13 mouse cellular contexts compared by ENCODE assay signal in genomic region chr3:9154172-9154571, GRCm38 (mm10).
A peak's percentile ranks its signal among the peaks of the same experiment; 100 is the strongest.
DNase-seq lines count a peak whose midpoint lies in the region; ATAC-seq and TF ChIP-seq lines count a peak whose summit lies in the region.
"Had no signal": no experiment of that assay in that cellular context is flagged by ENCODE, and none has a peak within 500 bp of the region (broad histone marks: within the 10 kb centered on the region; RNA-seq: fewer than 3 reads in every experiment).

No protein-coding gene starts in this region.

- no peaks in the 10 kb centered on the region for H3K79me2 ChIP-seq in myocyte (ENCODE audit: control insufficient read depth, insufficient read depth)

- H3K36me3 ChIP-seq in thymus, adult 2 months (ENCODE audit: control insufficient read depth, insufficient read depth, low read length) = no peaks in the 10 kb centered on the region
- H3K36me3 ChIP-seq in myocyte (ENCODE audit: control insufficient read depth, insufficient read depth) = no peaks in the 10 kb centered on the region
- H3K36me3 ChIP-seq: embryonic facial prominence, embryonic 12.5 days; limb, embryonic 15.5 days had no signal

- 21% methylated on average over 7 of the region's 7 CpGs for WGBS in thymus, adult 2 months

- peak overlapping the region; percentile 63 for H3K27ac ChIP-seq in thymus, adult 2 months (ENCODE audit: control insufficient read depth, insufficient read depth, low read length)
- H3K27ac ChIP-seq: embryonic facial prominence, embryonic 12.5 days; forebrain, embryonic 13.5 days; limb, embryonic 15.5 days; macrophage had no signal

- H3K4me1 ChIP-seq in thymus, adult 2 months (replicated peaks; ENCODE audit: control insufficient read depth, insufficient read depth, low read length) = peaks cover 19% of the 10 kb centered on the region
- H3K4me1 ChIP-seq: embryonic facial prominence, embryonic 12.5 days; forebrain, embryonic 13.5 days had no signal

- peak overlapping the region; percentile 56 for H3K4me3 ChIP-seq in thymus, adult 2 months (ENCODE audit: control insufficient read depth, insufficient read depth, low read length)
- H3K4me3 ChIP-seq in myocyte = no peak overlapping the region
- H3K4me3 ChIP-seq: embryonic facial prominence, embryonic 12.5 days; forebrain, embryonic 13.5 days; limb, embryonic 15.5 days had no signal

- TF ChIP-seq CTCF in thymus, adult 2 months (IDR thresholded peaks at IDR 0.05; ENCODE audit: borderline replicate concordance, control insufficient read depth, extremely low read depth, insufficient read depth, low read length, poor library complexity) = no peak

- H3K27me3 ChIP-seq in thymus, adult 2 months (ENCODE audit: control insufficient read depth, insufficient read depth, low read length) = no peaks in the 10 kb centered on the region
- no peaks in the 10 kb centered on the region for H3K27me3 ChIP-seq in myocyte (ENCODE audit: control insufficient read depth, insufficient read depth, insufficient read length)
- H3K27me3 ChIP-seq: embryonic facial prominence, embryonic 12.5 days; forebrain, embryonic 13.5 days; limb, embryonic 15.5 days had no signal

- no peak overlapping the region for H3ac ChIP-seq in myocyte (ENCODE audit: control insufficient read depth, insufficient read length)

- DNase-seq in thymus, adult 2 months = peak; percentile 26
- no peak for DNase-seq in thymus, adult 18-20 months
- DNase-seq in urinary bladder, postnatal 36 days (ENCODE audit: low spot score in 2 of 2) = no peak
- DNase-seq in left cerebral cortex, postnatal 10 days (ENCODE audit: extremely low spot score in 1 of 2, low spot score in 2 of 2) = no peak
- no peak for DNase-seq in cerebellum, adult 9-11 months
- DNase-seq: adrenal gland, adult 8-10 months; gastrocnemius, postnatal 14 days had no signal

- TF ChIP-seq POLR2A in thymus, adult 2 months (IDR thresholded peaks at IDR 0.05; ENCODE audit: control insufficient read depth, extremely low read depth, insufficient read depth, low read length, poor library complexity) = no peak
- no peak for TF ChIP-seq POLR2A in myocyte (IDR thresholded peaks at IDR 0.05; ENCODE audit: insufficient read length, low read depth)

- intact Hi-C loops in left cerebral cortex, postnatal 10 days (cut with DNase I) = no loop called here

- peak; percentile 72 for ATAC-seq in granulocyte monocyte progenitor cell, adult 5-6 weeks (replicated peaks; ENCODE audit: poor library complexity, severe bottlenecking)
- ATAC-seq: forebrain, embryonic 13.5 days had no signal

- peak overlapping the region; percentile 63 for H3K4me2 ChIP-seq in myocyte (ENCODE audit: low read depth)
- H3K4me2 ChIP-seq: embryonic facial prominence, embryonic 12.5 days; forebrain, embryonic 13.5 days; limb, embryonic 15.5 days had no signal

TF ChIP-seq in myocyte, 11 proteins besides CTCF, POLR2A, EP300 and RAD21:
- no peak for TF ChIP-seq SRF (IDR thresholded peaks at IDR 0.05; ENCODE audit: control insufficient read depth, insufficient read length, low read depth)
- TF ChIP-seq TCF12 (IDR thresholded peaks at IDR 0.05; ENCODE audit: insufficient read depth, poor library complexity, severe bottlenecking) = no peak
- no peak for TF ChIP-seq MYOD1 (IDR thresholded peaks at IDR 0.05; ENCODE audit: control insufficient read depth in 1 of 3, insufficient read length in 2 of 3, low read depth in 2 of 3)
- no peak for TF ChIP-seq POLR2AphosphoS2 (IDR thresholded peaks at IDR 0.05; ENCODE audit: insufficient read length, low read depth)
- TF ChIP-seq MYOG (IDR thresholded peaks at IDR 0.05; ENCODE audit: control insufficient read depth in 1 of 3, insufficient read depth in 1 of 3, insufficient read length in 2 of 3, low read depth in 2 of 3) = no peak
- TF ChIP-seq REST (IDR thresholded peaks at IDR 0.05; ENCODE audit: insufficient read depth, insufficient read length) = no peak
- no peak for TF ChIP-seq USF1 (IDR thresholded peaks at IDR 0.05; ENCODE audit: low read depth)
- no peak for TF ChIP-seq E2F4 (IDR thresholded peaks at IDR 0.05; ENCODE audit: insufficient read depth)
- no peak for TF ChIP-seq MAX (IDR thresholded peaks at IDR 0.05; ENCODE audit: low read depth)
- no peak for TF ChIP-seq TCF3 (IDR thresholded peaks at IDR 0.05; ENCODE audit: insufficient read length, low read depth)
- TF ChIP-seq CEBPB (IDR thresholded peaks at IDR 0.05; ENCODE audit: insufficient read depth, poor library complexity, severe bottlenecking) = no peak
